Mouse (Mus musculus): Measurements from ENCODE around the gene Chil4.

The Chil4 gene

DNA sequence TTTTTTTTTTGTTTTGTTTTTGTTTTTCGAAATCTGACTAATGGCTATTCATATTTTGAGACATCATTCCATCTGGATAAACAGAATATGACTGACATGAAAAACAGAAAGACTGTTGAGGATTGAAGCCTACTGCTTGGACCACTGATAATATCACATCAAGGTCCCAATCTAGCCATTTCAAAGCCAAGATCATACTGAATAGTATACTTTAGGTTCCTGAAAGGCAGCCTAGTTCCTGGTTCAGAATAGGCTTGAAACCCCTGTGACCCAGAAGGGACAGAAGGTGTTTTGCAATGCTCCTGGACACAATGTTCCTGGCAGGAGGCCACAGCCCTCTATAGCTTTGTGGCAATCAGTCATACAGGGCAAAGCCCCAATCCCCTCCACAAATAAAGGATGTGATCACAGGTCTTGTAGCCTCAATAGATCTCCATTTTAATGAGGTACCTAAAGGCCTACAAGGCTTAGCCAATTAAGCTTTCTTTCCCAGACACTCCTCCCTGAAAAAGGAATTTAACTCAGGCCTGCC, 48.7 kb downstream of the Chil4 start:
- DNase-seq (ENCODE audit: low read depth) = no peak

DNA sequence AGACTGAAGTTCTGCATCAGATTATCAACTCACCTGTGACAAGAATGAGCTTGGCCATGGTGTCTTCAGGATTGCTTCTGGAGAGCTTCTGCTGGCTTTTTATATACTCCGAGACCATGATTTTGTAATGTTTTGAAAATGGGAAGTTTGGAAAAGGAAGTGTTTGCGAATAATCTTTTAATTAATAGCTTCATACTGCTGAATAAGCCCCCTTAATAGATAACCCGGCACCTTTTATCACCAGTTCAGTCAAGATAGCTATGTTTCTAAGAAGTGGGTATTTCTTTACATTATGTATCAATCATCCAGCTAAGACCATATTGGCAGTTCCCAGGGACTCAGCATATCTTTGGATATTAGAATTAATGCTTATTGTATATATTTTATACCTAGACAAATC, 51.8 kb downstream of the Chil4 start, which contains the start of gene Chil3:
Gene Chil3 (minus strand): TSS at position 101 of the 400 bp plus-strand sequence.
- no peak for DNase-seq (ENCODE audit: low read depth)

DNA sequence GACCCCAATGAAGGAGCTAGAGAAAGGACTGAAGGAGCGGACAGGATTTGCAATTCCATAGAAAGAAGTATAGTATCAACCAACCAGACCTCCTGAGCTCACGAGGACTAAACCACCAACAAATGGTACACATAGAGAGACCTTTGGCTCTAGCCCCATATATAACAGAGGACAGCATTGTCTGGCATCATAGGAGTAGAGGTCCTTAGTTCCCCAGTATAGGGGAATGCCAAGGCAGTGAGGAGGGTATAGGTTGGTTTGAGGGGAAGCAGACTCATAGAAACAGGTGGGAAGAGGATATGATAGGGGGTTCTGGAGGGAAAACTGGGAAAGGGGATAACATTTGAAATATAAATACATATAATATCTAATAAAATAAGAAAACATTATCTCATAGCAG, 64.9 kb downstream of the Chil4 start:
- no peak for DNase-seq (ENCODE audit: low read depth)

Measured in NIH3T3 (cell line).